Mouse (Mus musculus) gastrocnemius, postnatal 10 days (tissue): ENCODE results near the gene Mia. TPM values are rescaled to one million over a fixed set of nuclear protein-coding genes. Genes with fewer than 3 reads are reported as not detected.

Experiments
- DNase-seq: peaks from one replicate; pipeline ENCODE4 v3.0.0; 2021; ENCODE audit warnings: mixed read lengths
- total RNA-seq, 2 experiments: library from RNA; stranded (reverse); gene quantifications; 2 replicates each; pipeline ENCODE4 v1.2.3; 2021

Gene Mia
- total RNA-seq, 2 experiments from 2014 or later: not detected

GRCm38 (mm10) chr7:27185986-27186385 is 5.0 kb upstream of the Mia start:
- DNase-seq: no peak

DNA sequence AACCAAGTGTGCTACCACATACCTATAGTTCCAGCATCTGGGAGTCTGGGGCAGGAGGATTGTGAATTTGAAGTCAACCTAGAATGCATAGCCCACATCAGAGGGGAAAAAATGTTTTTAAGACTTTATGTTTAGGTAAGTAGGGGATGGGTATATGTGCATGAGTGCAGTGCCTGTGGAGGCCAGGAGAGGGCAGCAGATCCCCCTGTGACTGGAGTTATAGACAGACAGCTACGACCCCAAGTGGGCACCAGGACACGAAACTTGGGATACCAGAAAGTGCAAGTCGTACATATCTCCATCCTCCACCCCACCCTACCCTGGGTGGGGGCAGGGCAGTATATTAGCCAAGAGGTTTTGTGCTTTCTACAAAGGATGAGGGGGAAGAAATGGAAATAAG is 4.0 kb upstream of the Mia start:
- DNase-seq: peak; percentile 42

DNA sequence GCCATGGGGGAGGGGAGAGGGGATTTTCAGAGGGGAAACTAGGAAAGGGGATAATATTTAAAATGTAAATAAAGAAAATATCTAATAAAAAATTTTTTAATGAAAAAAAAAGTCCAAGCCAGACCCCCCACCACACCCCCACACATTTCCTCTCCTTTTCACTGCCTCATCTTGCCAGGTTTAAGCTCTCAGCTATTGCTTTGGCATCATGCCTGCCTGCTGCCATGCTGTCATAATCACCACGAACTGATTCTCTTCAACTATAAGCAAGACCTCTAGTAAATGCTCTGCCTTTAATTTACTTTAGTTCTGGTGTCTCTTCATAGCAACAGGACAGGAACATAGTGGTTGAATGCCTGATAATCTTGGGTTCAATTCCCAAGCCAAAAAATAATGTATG is 1.5 kb upstream of the Mia start:
- DNase-seq: no peak

DNA sequence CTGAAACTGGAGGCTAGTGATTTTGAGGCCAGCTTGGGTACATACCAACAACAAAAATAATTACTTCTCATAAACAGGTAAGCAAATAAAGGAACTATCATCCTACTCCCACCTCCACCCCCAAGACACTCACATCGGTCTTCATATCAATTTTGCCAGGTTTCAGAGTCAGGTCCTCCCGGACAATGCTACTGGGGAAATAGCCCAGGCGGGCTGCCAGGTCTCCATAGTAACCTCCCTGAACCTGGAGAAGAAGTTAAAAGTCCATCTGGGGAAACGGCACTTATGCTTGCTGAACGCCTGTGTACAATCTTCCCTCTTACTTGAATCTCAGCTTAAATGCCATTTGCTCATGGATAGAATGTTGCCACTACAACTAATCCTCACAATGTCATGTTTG is 921 bp downstream of the Mia start:
- peak; percentile 73 for DNase-seq

GRCm38 (mm10) chr7:27179217-27179918 is 1.6 kb downstream of the Mia start:
- no peak for DNase-seq

DNA sequence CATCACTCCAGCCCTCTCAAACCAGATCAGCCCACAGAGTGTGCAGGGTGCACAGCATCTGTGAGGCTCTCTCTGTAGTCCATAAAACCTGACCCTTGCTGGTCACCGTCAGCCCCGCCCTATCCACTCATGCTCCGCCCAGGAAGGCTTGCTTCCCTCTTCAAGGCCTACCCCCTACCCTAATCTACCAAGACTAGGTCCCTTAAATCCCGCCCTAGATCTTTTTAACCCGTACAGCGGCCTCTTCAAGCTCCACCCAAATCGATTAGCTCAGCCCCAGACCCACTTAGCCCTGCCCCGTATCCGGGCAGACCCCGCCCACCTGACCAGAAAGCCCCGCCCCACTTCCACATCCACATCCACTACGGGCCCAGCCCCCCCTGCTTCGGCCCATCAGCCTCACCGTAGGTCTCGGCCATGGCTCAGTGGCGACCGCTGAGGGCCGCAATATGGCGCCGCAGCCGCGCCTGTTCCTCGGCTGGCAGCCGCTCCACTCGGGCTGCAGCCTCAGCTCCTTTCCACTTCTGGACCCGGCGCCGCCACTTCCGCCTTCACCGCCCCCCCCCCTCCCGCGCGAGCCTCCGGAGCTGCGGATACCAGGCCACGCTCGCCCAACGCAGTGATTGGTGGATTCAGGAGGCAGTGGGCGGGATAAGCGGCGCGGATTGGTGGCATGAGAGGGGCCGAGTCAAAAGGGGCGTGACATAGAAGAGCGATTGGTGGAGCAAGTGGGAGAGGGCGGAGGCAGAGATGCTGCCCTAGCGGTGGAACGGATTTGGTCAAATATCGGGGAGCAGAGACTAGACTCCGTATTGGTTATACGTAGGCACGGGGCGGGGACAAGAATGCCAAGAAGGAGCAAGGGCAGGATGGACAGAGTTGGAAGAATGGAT is 2.4 kb downstream of the Mia start, which contains the start of gene Rab4b:
Gene Rab4b, minus strand, starts transcription at position 573 of the 893 bp plus-strand sequence.
- peak; percentile 95 for DNase-seq

GRCm38 (mm10) chr7:27177942-27178323 is 3.0 kb downstream of the Mia start:
- DNase-seq: no peak

DNA sequence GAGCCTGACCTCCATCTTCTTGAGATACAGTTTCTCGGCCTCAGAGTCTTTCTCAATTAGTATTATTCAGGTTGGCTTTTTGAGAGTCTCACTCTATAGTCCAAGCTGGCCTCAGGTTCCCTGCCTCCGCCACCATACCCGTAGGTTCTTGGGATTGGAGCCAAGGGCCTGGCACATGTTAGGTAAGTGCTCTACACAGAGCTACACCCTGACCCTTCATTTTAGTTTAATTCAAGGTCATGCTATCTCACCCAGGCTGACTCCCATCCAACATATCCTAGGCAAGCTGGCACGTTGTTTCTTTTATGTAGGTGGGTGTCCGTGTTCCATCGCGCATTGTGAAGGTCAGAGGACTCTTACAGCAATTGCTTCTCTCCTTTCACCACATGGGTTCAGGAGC is 6.1 kb downstream of the Mia start:
- DNase-seq: no peak

DNA sequence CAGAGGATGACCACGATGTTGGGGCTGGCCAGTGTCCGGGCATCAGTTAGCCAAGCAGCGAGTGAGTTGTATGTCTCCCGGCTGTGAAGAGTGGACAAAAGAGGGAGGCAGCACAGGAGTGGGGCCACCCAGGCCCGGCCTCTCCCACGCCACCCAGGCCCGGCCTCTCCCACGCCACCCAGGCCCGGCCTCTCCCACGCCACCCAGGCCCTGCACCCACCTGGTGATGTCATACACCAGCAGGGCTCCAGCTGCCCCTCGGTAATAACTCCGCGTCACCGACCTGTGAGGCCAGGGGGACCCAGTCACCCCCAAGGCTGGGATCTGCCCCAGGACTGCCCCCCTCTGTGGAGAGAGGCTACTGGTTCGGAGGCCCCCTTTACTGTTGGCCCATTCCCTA is 6.5 kb downstream of the Mia start:
- no peak for DNase-seq

DNA sequence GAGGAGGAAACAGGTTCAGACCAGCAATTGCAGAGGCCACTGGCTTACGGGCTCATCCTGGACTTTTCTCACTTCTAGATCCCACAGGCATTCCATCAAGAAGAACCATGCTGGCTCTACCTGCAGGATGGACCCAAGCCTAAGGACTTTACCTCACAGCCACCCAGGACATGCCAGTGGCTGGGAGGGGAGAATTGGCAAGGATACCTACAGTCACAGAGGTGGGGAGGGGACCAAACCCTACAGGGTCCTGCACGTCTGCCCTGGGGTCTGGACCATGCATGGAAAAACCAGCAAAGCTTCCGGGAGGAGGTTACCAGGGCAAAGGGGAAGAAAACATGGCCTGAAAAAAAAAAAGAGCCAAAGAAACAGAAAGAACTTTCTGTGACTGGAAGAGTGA is 10.0 kb downstream of the Mia start:
- no peak for DNase-seq

GRCm38 (mm10) chr7:27168371-27168770 is 12.6 kb downstream of the Mia start:
- DNase-seq: no peak

- DNase-seq: no peak
These were observed 13.4 kb downstream of the Mia start for GRCm38 (mm10) chr7:27167475-27168094.

GRCm38 (mm10) chr7:27166614-27167474 is 14.1 kb downstream of the Mia start, which contains the start of gene Egln2:
Egln2 (minus strand) TSS chr7:27166802.
- DNase-seq: peak; percentile 98

GRCm38 (mm10) chr7:27166229-27166613 is 14.7 kb downstream of the Mia start:
- DNase-seq: peak; percentile 89

DNA sequence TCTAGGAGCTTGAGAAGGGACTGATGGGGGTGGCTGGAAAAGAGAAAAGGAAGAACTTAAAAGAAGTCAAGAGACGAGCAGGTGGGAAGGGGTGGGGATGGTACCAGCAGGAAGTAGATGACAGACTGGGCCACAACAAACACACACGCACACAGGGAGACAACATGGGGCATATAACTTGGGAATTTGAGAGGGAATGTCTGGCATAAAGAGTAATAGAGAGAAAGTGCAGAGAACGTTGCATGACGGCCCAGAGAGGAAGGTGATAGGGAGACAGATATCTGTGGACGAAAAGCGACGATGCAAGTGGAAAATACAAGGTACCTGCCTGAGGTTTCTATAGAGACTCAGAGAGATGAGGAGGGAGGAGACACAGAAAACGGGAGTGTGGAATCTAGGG is 15.3 kb downstream of the Mia start:
- no peak for DNase-seq

DNA sequence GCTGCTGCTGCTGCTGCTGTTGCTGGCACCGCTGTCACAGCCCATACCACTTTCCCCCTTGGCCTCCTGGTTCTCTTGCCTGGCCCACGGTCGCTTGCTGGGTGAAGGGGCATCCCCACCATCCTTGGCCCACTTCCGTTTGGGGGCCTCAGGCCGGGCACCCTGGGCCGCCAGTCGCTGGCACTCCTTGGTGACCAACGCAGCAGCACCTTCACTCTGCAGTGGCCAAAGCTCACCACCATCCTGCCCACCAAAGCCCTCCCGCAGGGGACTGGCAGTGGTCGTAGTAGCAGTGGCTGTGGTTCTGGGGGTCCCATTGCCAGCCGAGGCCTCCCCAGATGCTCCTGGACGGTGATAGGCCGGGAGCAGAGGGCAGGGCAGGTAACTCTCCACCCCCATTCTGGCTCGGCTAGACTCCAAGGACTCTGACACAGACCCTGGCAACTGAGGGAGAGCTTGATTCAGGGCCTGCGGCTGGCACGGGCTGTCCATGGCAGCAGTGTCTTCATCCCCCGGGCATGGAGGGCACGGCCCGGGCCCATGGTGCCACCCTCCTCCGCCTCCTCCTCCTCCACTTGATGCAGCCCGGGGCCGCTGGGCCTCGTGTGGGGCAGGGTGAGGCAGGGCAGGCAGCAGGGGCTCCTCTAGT is 15.8 kb downstream of the Mia start:
- no peak for DNase-seq

GRCm38 (mm10) chr7:27164112-27164947 is 16.6 kb downstream of the Mia start:
- DNase-seq: no peak

DNA sequence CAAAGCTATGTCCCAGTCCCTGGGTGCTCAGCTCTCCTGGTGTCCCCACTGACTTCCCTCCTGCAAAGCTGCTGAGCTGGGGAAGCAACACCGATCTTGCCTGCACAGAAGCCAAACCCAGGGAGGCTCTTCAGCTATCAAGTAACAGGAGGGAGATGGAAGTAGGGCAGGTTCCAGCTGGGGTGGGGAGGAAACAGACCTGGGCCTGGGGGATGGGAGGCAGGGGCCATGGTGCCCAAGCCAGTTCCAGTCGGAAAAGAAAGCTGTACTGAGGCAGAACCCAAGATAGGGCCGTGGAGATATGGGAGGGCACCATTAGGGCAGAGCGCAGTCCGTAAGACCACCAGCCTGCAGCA is 17.5 kb downstream of the Mia start:
- DNase-seq: no peak

- no peak for DNase-seq
These were observed 18.0 kb downstream of the Mia start for GRCm38 (mm10) chr7:27162780-27163449.

- DNase-seq: no peak
These were observed 19.2 kb downstream of the Mia start for GRCm38 (mm10) chr7:27161744-27162143.
